Mouse (Mus musculus): ENCODE measurements around the gene Chadl. TPM values are rescaled to one million over a fixed set of nuclear protein-coding genes. Genes with fewer than 3 reads are reported as not detected.

Gene Chadl
- polyA plus RNA-seq, 1 experiment from 2014 or later: 17.0 TPM

- Histone ChIP-seq H3K4me2 (ENCODE audit: low read length) (no peak overlapping the region), H3K4me3 (ENCODE audit: low read depth, low read length) (no peak overlapping the region), H3K4me1 (ENCODE audit: control insufficient read depth, insufficient read depth, low read length) (peaks cover 7% of the 10 kb centered on the region), H3K9ac (ENCODE audit: low read length) (no peak overlapping the region), H3K27ac (ENCODE audit: low read depth, low read length) (no peak overlapping the region), H3K36me3 (ENCODE audit: control insufficient read depth, insufficient read depth, low read length) (no peaks in the 10 kb centered on the region), H3K9me3 (replicated peaks; ENCODE audit: control insufficient read depth, low read length) (no peaks in the 10 kb centered on the region), H3K27me3 (replicated peaks; ENCODE audit: control insufficient read depth, insufficient read depth, low read length) (no peaks in the 10 kb centered on the region)
- DNase-seq (ENCODE audit: low spot score) (no peak), ATAC-seq (no peak)
- 87% methylated on average over 2 of the region's 2 CpGs for WGBS
Observed at GRCm38 (mm10) chr15:81661701-81662100, 35.4 kb downstream of the Chadl start.

GRCm38 (mm10) chr15:81650636-81651035 lies 46.5 kb downstream of the Chadl start:
- no peak overlapping the region for H3K4me2 ChIP-seq (ENCODE audit: low read length)
- no peaks in the 10 kb centered on the region for H3K4me1 ChIP-seq (ENCODE audit: control insufficient read depth, insufficient read depth, low read length)
- no peak overlapping the region for H3K4me3 ChIP-seq (ENCODE audit: low read depth, low read length)
- WGBS: 77% methylated on average over 7 of the region's 7 CpGs
- no peak overlapping the region for H3K27ac ChIP-seq (ENCODE audit: low read depth, low read length)
- ATAC-seq (no peak), DNase-seq (ENCODE audit: low spot score) (peak; percentile 35)
- no peaks in the 10 kb centered on the region for H3K9me3 ChIP-seq (replicated peaks; ENCODE audit: control insufficient read depth, low read length)
- H3K27me3 ChIP-seq (replicated peaks; ENCODE audit: control insufficient read depth, insufficient read depth, low read length): no peaks in the 10 kb centered on the region
- H3K36me3 ChIP-seq (ENCODE audit: control insufficient read depth, insufficient read depth, low read length): peaks cover 64% of the 10 kb centered on the region
- no peak overlapping the region for H3K9ac ChIP-seq (ENCODE audit: low read length)

GRCm38 (mm10) chr15:81649516-81650455 lies 47.3 kb downstream of the Chadl start:
- DNase-seq (ENCODE audit: low spot score): no peak
- H3K27me3 ChIP-seq (replicated peaks; ENCODE audit: control insufficient read depth, insufficient read depth, low read length): no peaks in the 10 kb centered on the region
- H3K4me2 ChIP-seq (ENCODE audit: low read length): no peak overlapping the region
- H3K36me3 ChIP-seq (ENCODE audit: control insufficient read depth, insufficient read depth, low read length): peaks cover 73% of the 10 kb centered on the region
- 96% methylated on average over 8 of the region's 8 CpGs for WGBS
- no peak overlapping the region for H3K27ac ChIP-seq (ENCODE audit: low read depth, low read length)
- H3K4me1 ChIP-seq (ENCODE audit: control insufficient read depth, insufficient read depth, low read length): no peaks in the 10 kb centered on the region
- H3K4me3 ChIP-seq (ENCODE audit: low read depth, low read length): no peak overlapping the region
- no peak for ATAC-seq
- no peaks in the 10 kb centered on the region for H3K9me3 ChIP-seq (replicated peaks; ENCODE audit: control insufficient read depth, low read length)
- no peak overlapping the region for H3K9ac ChIP-seq (ENCODE audit: low read length)

Other genes with a start within 250 kb of the Chadl start
- 554 and 641 TPM in 2 replicates for gene Rbx1, start 231.0 kb downstream of the Chadl start, polyA plus RNA-seq (2014; fragmentation: Nextera tagmentation; extraction: Ambion mirVana)
- gene Ep300, start 111.9 kb downstream of the Chadl start, polyA plus RNA-seq (2014; fragmentation: Nextera tagmentation; extraction: Ambion mirVana): 14.2 and 19.5 TPM in 2 replicates
- gene L3mbtl2, start 33.4 kb downstream of the Chadl start, polyA plus RNA-seq (2014; fragmentation: Nextera tagmentation; extraction: Ambion mirVana): 21.6 and 25.0 TPM in 2 replicates
- 49.9 and 65.9 TPM in 2 replicates for gene Zc3h7b, start 47.8 kb upstream of the Chadl start, polyA plus RNA-seq (2014; fragmentation: Nextera tagmentation; extraction: Ambion mirVana)
- 108 and 118 TPM in 2 replicates for gene Rangap1, start 48.2 kb upstream of the Chadl start, polyA plus RNA-seq (2014; fragmentation: Nextera tagmentation; extraction: Ambion mirVana)
- gene Tef, start 105.1 kb upstream of the Chadl start, polyA plus RNA-seq (2014; fragmentation: Nextera tagmentation; extraction: Ambion mirVana): 15.1 and 18.1 TPM in 2 replicates
- gene Tob2, start 161.5 kb upstream of the Chadl start, polyA plus RNA-seq (2014; fragmentation: Nextera tagmentation; extraction: Ambion mirVana): 11.1 and 17.0 TPM in 2 replicates
- gene Phf5a, start 174.6 kb upstream of the Chadl start, polyA plus RNA-seq (2014; fragmentation: Nextera tagmentation; extraction: Ambion mirVana): 153 and 202 TPM in 2 replicates
- 204 and 231 TPM in 2 replicates for gene Aco2, start 175.0 kb upstream of the Chadl start, polyA plus RNA-seq (2014; fragmentation: Nextera tagmentation; extraction: Ambion mirVana)
- 99.6 and 110 TPM in 2 replicates for gene Polr3h, start 229.0 kb upstream of the Chadl start, polyA plus RNA-seq (2014; fragmentation: Nextera tagmentation; extraction: Ambion mirVana)
- gene Csdc2, start 239.5 kb upstream of the Chadl start, polyA plus RNA-seq (2014; fragmentation: Nextera tagmentation; extraction: Ambion mirVana): 72.8 and 110 TPM in 2 replicates

All from forebrain, embryonic 14.5 days (tissue).